Mouse (Mus musculus): ENCODE results near the gene Wdtc1.

Wdtc1 gene

DNA sequence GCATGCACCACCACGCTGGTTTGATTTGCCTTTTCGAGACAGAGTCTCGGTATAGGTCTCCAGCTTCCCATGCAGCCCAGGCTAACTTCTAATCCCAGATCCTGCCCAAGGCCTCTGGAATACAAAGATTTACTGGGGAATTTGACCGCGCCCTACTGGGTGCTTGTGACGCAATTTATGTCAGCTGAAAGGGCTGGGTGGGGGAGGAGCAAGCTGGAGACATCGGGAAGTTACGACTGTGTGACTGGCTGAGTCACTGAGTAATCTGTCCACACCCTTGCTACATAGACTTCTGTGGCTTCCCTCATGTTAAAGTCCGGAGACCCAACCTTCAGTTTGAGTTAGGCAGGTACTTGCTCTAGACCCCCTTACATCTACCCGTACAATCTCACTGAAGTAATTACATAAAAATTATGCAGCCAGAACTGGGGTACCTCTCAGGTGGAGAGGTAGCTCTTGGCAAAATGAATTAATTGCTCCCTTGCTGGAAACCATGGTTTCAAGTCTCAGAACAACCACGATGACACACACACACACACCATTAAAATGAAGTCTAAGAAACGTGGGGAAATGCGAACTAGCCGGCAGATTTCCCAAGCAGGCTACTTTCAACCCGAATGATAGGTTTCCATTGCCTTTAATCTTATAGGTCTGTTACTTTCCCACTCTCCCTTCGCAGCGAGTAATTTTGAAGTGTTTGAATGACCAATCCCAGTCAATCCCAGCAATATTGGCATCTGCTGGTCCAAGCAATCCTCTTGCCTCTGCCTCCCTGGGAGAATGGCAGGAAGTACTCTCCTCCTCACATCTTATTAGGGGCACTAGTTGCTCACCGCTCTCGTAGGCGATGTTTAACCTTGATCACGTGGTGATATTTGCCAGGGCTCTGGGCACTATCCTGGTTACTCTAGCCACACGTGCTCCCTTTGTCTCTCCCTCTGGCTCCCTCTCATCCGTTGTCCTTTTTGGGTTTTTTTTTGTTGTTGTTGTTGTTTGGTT, at the start of gene Wdtc1:
Wdtc1 (minus strand) TSS at position 115 of the 999 bp plus-strand sequence.
- 88% methylated on average over 23 of the region's 23 CpGs for WGBS

DNA sequence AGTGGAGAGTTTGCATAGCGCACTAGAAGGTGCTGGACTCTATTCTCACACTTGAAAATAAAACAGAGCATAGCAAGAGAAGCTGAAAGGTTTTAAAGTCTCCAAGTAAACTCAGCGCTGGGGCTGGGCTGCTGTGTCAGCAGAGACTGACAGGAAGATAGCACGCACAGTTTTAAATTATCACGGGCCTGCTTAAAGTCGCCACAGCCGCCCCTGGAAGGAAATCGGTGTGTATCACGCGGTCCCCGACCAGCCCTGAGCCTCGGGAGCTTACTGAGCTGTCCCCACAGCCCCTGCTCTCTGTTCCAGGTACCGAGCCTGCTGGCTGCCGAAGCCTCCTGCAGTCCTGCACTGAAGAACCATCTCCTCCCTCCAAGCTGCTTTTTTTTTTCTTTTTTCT, 48.7 kb upstream of the Wdtc1 start:
- 45% methylated on average over 13 of the region's 13 CpGs for WGBS

DNA sequence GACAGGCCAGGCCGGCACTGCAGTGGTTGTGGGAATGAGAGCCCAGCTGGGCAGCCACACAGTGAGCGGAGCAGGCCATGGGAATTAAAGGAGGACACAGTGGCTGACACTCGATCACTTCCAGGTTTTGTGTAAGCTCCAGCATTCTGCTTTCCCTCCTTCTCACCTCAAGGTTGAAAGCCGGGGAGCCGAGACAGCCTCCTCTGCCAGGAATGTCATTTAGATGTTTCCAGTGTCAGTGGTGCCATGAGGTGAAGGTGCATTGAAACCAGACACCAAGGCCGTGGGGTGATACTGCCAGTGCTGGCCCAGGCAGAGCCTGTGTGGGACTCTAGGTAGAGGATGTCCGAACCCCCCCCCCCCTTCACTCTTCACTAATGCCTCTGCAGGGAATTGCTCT, 46.8 kb upstream of the Wdtc1 start:
- 85% methylated on average over 7 of the region's 7 CpGs for WGBS

DNA sequence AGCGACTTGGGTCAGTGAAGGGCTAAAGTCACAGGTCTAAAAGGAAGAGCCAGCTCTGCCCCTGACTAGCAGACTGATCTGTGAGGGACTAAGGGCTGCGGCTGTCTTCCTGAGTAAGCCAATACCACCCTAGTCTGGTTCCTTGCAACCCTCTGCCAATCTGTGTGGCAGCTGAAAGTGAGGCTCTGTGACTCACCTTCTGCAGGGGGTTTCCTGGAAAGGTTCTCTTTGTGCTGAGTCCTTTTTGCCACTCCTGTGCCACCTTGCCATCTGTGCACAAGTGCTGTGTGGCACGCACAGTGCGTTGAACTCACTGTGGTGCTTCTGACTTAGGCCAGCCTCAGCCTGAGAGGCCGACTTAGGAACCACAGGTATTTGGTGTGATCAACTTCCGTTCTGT, 46.2 kb upstream of the Wdtc1 start:
- 82% methylated on average over 6 of the region's 6 CpGs for WGBS

DNA sequence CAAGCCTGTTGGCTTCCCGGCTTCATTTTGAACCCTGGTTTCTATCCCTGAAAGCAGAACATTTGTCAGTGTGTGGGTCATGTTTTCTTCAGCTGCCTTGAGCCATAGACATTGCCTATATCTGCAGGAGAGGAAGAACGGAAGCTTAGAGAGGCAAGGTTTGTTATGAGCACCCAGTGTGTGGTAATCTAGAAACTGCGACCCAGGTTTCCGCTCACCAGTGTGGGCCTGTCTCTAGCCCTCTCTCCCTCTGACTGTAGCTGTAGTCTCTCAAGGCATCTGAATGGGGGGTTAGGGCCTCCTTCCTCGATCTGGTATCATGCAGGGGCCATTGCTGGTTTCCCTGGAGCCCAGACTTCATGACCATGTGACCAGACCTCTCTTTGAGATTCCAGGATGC, 45.3 kb upstream of the Wdtc1 start:
- 87% methylated on average over 5 of the region's 5 CpGs for WGBS

DNA sequence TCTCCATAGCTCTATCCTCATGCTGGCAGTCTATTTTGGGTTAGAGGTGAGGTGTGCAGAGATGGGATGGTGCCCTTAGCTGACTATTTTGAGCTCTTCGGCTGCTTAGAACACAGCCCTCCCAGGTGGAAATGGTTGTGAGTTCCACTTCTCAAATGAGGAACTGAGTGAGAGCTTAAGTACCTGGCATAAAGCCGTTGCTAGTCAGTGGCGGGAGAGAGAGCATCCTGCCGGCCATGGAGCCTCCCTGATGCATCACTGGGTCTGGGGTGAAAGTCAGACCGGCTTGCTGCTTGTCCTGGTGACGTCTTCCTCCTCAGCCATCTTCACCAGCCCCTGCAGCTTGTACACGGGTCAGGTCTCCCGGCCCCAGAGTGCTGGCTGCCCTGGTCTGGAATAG, 44.7 kb upstream of the Wdtc1 start:
- 85% methylated on average over 8 of the region's 8 CpGs for WGBS

DNA sequence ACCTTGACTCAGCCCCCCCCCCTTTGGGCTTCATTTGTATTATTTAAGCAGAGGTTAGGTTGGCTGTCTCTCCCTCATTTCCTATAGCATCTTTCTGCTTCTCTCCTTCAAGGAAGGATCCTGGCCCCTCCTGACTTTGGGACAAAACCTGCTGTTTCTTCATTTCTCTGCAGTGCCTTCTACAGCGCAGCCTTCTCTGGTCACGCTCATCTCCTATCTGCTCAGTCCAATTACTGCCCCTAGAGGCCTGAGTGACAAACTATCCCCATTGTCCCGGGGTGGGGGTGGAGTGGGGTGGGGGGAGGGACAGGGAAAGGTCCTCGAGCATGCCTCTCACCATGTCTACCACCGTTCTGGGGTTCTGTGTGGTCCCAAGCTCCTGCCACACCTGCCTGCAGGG, 44.0 kb upstream of the Wdtc1 start:
- WGBS: 53% methylated on average over 5 of the region's 5 CpGs

DNA sequence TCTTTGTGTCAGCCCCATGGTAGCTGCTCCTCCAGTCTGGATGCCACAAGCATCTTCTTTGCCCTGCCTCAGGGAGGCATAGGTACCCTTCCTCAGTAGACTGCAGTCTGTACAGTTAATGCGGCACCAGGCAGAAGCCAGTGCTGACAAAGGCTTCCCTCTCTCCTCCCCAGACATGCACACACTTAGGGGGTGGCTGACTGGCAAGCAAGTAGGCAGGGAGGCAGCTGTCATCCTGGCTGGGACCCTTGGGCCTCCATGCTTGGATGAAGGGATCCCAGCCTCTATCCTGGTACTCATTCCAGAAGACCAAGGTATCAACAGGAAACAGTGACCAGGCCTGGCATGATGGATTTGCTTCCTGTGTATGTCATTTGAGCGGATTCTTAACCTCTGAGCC, 42.8 kb upstream of the Wdtc1 start:
- WGBS: 77% methylated on average over 2 of the region's 2 CpGs

DNA sequence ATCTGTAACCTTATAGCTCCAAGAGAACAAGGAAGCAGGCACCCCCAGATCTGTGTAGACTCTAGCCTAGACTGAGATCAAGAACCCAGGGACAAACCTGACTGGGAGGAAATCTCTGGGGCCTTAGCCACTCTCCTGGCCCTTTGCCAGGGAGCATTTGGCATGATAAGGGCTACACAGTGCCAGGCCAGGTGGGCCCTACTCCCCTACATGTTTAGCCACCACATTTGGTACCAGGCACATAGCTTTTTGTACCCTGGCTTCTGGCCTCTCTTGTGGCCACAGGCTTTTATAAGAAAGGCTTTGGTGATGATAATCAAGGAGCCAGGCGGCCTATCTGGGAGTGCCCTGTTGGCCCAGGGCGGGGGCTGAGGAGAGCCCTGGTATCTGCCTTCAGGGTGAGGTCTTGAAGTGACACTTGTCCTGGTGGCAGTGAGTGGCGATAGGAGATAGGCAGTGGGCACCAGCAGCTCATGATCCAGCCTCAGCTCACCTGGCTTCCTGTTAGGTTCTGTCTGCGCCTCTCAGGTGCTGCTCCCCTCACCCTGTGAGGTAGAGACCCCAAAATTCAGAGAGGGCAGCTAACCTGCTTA, 41.8 kb upstream of the Wdtc1 start:
- 97% methylated on average over 4 of the region's 4 CpGs for WGBS

DNA sequence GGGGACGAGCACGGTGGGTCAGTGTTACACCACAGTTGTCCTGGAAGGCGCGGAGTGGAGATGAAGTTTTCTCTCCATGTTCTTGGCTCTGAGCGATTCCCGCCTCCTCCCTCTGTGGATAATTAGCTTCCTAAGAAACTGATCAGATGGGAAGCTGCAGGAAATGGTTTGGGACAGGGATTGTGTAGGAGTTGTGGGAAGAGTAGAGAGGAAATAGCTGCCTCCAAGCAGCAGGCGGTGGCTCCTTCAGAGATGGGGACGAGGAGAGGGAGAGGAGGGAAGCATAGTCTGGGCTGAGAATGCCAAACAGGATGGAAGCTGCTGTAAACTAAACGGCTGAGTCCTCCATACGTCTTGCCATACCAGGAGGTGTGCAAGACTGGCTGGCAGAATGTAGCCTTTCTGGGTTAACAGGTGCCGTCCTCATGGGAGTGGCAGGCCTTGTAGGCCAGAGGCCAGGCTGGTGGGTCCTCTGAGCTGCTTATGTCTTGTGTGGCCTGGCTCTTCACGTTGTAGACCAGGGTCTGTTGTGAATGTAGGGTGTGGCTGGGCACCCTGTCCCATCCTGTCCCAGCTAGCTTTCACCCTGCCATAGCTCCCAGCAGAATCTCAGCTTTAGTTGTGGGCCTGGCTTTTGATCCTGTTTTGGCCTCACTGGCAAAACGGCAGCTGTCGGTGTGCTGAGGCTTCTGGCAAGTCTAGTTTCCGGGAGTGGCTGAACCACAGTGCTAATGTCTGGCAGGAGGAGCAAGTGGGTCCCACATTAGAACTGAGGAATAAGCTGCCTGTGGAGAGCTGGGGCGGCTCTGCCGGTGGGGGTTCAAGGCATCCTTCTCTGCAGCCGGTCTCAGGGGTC, 38.1 kb upstream of the Wdtc1 start:
- WGBS: 33% methylated on average over 18 of the region's 18 CpGs

DNA sequence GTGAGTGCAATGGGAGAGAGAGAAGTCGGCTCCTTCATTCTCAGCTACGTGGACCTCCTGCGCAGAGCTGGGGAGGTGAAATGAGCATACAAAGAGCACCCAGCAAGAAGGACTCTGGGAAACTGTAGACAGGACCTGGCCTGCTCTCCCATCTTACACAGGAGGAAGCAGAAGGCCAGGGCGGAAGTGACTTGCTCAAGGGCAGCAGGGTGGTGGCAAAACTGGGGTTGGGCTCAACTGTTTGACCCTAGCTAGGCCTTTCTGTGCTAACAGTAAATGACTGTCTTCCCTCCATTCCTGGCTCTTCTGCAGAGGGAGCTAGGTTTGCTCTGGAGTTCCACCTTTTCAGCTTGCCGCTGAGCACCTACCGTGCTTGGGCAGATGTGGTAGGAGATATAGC, 37.3 kb upstream of the Wdtc1 start:
- WGBS: 84% methylated on average over 6 of the region's 6 CpGs

DNA sequence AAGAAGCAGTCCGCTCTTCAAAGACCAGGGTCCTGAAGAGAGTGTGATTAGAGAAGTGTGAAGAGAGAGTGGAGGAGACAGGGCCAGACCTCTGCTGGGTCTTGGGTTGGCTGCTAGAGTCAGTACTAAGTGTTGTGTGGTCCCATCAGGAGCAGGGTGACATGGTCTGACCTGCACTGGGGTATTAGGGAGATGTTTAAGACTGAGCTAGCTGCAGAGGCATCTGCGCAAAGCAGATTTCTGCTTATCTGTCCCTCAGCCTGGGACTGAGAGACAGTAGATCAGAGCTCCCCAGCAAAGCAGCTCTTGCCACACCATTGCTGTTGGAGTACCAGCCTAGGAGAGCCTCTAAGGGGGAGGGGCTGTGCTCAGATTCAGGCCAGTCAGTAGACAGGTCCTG, 36.8 kb upstream of the Wdtc1 start:
- 92% methylated on average over 2 of the region's 2 CpGs for WGBS

DNA sequence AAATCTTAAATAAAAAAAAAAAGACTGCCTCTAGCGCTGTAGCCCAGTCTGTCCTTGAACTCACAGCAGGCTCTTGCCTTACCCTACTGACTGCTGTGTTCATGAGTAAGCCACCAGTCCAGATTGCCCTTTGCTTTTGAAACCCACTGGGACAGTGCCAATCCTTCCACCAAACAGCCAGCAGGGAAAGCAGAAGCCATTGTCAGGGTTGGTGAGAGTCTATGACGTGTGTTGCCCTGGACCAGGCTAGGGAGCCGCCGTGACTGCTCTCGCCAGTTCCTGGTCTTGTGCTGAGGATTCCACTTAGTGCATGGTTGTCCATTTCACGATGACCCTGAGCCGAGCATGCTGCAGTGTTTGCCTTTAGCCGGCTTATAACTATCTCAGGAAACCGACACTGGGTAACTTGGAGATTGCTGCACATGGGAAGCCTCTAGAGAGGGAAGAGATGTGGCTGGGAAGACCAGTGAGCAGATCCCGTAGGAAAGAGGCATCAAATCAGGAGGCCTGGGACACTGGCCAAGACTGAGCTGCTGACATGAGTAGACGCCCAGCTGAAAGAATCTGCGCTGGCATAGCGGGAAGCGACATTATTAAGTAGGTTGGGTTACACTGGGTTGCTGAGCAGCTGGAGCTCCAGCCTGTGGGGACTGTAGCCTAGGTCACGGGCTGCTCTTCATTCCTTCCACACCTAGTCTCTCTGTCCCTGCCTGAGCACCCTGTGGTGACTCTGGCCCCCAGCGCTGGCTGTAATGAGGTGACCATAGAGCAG, 35.7 kb upstream of the Wdtc1 start:
- 58% methylated on average over 16 of the region's 16 CpGs for WGBS

DNA sequence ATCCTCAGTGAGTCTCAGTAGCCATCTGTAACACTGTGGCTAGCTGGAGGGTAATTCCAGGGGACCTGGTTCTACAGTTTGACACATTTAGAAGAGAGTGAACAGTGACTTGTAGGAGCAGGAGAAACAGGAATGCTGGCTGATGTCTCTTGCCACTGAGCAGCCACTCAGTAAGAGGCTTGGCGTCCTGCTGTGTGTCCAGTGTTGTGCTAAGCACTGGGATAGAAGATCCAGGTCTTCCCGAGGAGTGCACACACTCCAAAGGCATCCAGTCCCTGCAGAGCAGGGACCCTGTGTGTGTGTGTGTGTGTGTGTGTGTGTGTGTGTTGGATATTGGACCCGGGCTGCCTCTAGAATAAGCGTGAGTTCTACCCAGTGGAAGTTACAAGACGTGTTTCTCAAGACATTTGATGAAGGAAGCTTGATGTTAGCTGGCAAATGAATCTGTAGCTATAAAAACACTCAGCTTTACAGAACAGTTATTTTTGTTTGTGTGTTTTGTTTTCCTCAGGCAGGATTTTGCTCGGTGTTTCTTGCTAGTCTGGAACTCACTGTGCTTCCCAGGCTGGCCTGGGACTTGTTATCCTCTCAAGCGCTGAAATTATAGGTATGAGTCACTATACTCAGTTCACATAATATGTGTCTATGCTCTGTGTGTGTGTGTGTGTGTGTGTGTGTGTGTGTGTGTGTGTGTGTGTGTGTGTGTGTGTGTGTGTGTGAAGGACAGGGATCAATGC, 32.9 kb upstream of the Wdtc1 start:
- WGBS: 55% methylated on average over 7 of the region's 7 CpGs

DNA sequence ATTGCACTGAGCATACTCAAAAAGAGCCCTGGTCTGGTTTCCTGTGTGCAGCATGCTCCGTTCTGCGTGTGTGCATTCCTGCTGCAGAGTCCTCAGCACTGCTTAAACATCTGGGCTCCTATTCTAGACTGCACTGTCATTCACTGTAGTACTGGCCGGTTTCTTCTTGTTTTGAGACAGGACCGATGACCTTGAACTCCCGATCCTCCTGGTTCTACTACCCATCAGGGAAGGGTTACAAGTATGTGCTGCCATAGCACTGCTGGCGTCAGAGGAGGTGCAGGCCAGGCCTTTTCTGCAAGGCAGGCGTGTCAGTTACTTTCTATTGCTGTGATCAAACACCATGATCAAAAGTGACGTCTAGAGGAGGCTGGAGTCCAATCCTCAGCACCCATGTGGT, 27.9 kb upstream of the Wdtc1 start:
- WGBS: 80% methylated on average over 8 of the region's 8 CpGs

DNA sequence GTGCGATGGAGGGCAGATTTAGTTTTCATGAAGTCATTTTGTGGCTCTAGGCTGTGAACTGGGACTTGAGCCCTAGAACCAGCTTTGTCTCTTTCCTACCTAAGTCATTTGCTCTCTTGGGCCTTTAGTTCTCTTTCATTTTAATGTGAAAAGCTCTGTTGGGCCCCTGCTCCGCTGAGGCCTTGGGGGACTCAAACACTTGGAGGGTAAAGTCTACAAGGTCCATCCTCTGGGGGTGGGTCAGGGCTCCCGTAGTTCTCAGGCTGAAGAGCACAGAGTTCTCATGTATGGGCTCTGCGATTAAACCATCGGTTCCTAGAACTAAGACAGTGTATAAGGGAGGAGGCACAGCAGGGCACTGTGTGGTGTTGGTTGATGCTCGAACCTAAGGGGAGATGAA, 27.3 kb upstream of the Wdtc1 start:
- WGBS: 83% methylated on average over 6 of the region's 6 CpGs

DNA sequence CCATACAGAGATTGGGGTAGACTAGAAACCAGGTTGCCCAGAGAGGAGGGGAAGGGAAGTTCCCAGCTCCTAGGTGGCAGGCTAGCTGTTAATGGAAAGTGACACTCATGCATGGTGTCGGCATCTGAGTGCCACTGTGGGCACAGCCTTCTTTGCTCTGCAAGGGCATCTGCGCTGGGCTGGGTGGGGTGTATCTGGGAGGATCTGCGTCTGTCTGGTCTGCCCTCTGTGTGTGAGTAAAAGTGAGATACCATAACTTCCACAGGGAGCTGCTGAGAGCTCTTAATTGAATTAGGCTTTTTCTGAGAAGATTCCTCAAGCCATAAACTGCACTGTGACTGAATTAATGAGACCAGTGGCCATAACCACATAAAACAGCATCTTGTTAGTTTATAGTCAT, 26.6 kb upstream of the Wdtc1 start:
- 85% methylated on average over 3 of the region's 3 CpGs for WGBS

DNA sequence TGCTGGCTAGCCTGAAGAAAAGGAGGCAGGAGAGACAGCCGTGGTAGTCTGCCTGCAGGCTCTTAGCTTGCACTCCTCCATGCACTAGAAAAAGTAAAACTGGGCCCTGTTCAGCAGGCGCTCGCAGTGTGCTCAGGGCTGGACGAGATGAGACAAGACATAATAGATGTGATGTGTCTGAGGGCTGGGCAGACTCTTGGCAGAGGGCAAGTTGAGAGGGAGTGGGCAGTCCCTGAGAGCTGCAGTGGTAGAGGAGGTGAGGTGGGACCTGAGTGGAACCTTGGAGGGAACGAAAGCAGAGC, 25.7 kb upstream of the Wdtc1 start:
- 39% methylated on average over 5 of the region's 5 CpGs for WGBS

DNA sequence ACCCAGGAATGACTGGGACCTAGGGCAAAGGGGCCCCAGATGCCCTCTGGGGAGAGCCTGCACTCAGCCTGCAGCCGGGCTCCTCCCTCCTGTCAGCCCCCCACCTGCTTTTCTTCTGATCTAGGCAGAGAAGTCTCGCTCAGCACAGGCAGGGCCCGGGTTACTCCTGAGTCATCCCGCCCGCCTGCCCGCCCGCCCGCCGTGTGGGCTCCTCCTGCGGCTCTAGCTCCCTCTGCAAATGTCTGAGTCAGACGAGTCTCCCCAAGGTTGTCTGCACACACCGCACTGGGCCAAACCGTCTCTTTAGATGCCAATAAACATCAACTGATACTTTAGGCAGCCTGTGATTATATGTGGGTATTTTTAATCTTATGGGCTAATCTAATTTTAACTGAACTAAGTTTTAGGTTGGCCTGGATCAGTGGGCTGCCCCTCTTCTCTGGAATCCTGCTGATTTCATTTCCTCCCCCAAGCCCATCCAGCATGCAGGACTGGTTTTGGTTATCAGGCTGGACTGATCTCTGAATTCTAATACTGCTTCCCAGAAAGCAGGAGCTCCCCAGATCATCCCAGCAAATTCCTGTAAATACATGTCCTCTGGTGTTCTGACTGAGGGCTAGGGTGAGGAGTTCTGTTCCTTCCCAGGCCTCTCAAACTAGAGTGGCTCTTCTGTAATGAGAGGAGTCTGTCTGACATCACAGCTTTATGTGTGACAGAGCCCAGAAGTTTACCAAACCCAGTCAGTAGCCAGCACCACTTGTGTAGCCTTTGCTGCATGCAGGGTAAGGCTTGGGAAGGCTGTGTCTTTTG, 25.2 kb upstream of the Wdtc1 start:
- 35% methylated on average over 13 of the region's 13 CpGs for WGBS

Data from cerebral cortex, adult 2 months (tissue).